Mouse (Mus musculus) neural tube, embryonic 12.5 days (tissue): ENCODE data around the gene Ugp2. TPM values are rescaled to one million over a fixed set of nuclear protein-coding genes. Genes with fewer than 3 reads are reported as not detected.

Experiments
- microRNA counts: library from miRNA; unstranded; fragments of <30 nt; microRNA quantifications from one replicate; lab custom pipeline; 2017
- microRNA-seq: library from miRNA; unstranded; fragments of <30 nt; microRNA quantifications from one replicate; pipeline ENCODE4, GENCODE M21; 2017
- polyA plus RNA-seq: library from polyadenylated mRNA; unstranded; fragments of >200 nt; fragmentation: Nextera tagmentation; extraction: Ambion mirVana; gene quantifications from 2 replicates; pipeline ENCODE4 v1.2.1, GENCODE M21; 2016

Ugp2 gene
- polyA plus RNA-seq, 1 experiment from 2014 or later, result 75.0 TPM

MicroRNA genes within 50 kb of the gene (microRNA counts, 519-probe panel; counts per million panel counts)
- microRNA mmu-miR-1933-3p (lab: Ali Mortazavi, UCI) (342 counts per million, percentile 67 among the panel's probes with 10 or more counts), microRNA mmu-miR-1933-5p (lab: Ali Mortazavi, UCI) (342 counts per million, percentile 67 among the panel's probes with 10 or more counts)

Small RNA genes within 50 kb of the gene (microRNA-seq; reads per million reads assigned to microRNA genes)
- 0.87 reads per million for gene Mir1933

Other genes with a start within 250 kb of the Ugp2 start
- gene Vps54, start 131.9 kb downstream of the Ugp2 start, polyA plus RNA-seq, result 16.6 and 17.1 TPM in 2 replicates
- gene Wdpcp, start 201.0 kb upstream of the Ugp2 start, polyA plus RNA-seq, result 11.2 and 11.4 TPM in 2 replicates
- gene Mdh1, start 201.2 kb upstream of the Ugp2 start, polyA plus RNA-seq, result 379 and 396 TPM in 2 replicates